Mouse (Mus musculus): ENCODE data around the gene 1700022I11Rik. TPM values are rescaled to one million over a fixed set of nuclear protein-coding genes. Genes with fewer than 3 reads are reported as not detected.
A peak's percentile ranks its signal among the peaks of the same experiment; 100 is the strongest.

Gene 1700022I11Rik
- polyA plus RNA-seq, 1 experiment from 2014 or later, result 0.41 TPM

GRCm38 (mm10) chr4:42948527-42948926, 20.9 kb upstream of the 1700022I11Rik start:
- no peaks in the 10 kb centered on the region for H3K36me3 ChIP-seq (ENCODE audit: control insufficient read depth, insufficient read depth, low read length)
- peaks cover 7% of the 10 kb centered on the region for H3K4me1 ChIP-seq (replicated peaks; ENCODE audit: control insufficient read depth, insufficient read depth, low read length)
- no peak overlapping the region for H3K4me3 ChIP-seq (ENCODE audit: low read depth, low read length)
- DNase-seq (ENCODE audit: low spot score) (no peak), ATAC-seq (replicated peaks; ENCODE audit: low FRiP score) (no peak)
- H3K27me3 ChIP-seq (replicated peaks; ENCODE audit: control insufficient read depth, insufficient read depth, low read length), result peaks cover 44% of the 10 kb centered on the region
- no peaks in the 10 kb centered on the region for H3K9me3 ChIP-seq (ENCODE audit: control insufficient read depth, low read length)
- H3K4me2 ChIP-seq, result no peak overlapping the region
- 25% methylated on average over 13 of the region's 13 CpGs for WGBS
- no peak overlapping the region for H3K27ac ChIP-seq (ENCODE audit: low read depth, low read length)
- H3K9ac ChIP-seq (ENCODE audit: low read depth, low read length), result no peak overlapping the region

- peak overlapping the region; percentile 72 for H3K4me3 ChIP-seq (ENCODE audit: low read depth, low read length)
- H3K4me1 ChIP-seq (replicated peaks; ENCODE audit: control insufficient read depth, insufficient read depth, low read length), result peaks cover 7% of the 10 kb centered on the region
- H3K9me3 ChIP-seq (ENCODE audit: control insufficient read depth, low read length), result no peaks in the 10 kb centered on the region
- no peak for DNase-seq (ENCODE audit: low spot score)
- H3K27me3 ChIP-seq (replicated peaks; ENCODE audit: control insufficient read depth, insufficient read depth, low read length), result peaks cover 44% of the 10 kb centered on the region
- WGBS, result 7% methylated on average over 14 of the region's 14 CpGs
- H3K4me2 ChIP-seq, result peak overlapping the region; percentile 95
- no peak overlapping the region for H3K27ac ChIP-seq (ENCODE audit: low read depth, low read length)
- H3K9ac ChIP-seq (ENCODE audit: low read depth, low read length), result no peak overlapping the region
- H3K36me3 ChIP-seq (ENCODE audit: control insufficient read depth, insufficient read depth, low read length), result no peaks in the 10 kb centered on the region
- ATAC-seq (replicated peaks; ENCODE audit: low FRiP score), result no peak
Observed at GRCm38 (mm10) chr4:42949051-42949675, 20.2 kb upstream of the 1700022I11Rik start.

DNA sequence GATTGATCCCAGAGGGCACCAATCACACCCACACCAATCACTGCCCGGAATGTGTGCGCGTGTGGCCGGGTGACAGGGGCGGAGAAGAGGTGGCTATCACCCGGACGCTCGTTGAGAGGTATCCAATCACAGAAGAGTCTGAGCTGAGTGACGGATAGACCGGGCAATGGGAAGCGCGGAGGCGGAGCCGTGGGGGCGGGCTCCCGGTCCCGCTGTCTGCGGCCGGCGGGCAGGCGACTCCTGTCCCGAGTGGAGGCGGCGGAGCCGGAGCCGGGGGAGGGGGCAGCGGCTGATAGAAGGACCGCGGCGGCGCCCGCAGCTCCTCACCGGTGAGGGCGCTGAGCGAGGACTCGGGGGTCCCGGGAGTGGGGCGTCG, 19.7 kb upstream of the 1700022I11Rik start, which contains the start of gene Dnajb5:
TSS of gene Dnajb5 (plus strand) at position 139 of the 376 bp plus-strand sequence.
- Histone ChIP-seq H3K27me3 (replicated peaks; ENCODE audit: control insufficient read depth, insufficient read depth, low read length) (peaks cover 42% of the 10 kb centered on the region), H3K4me1 (replicated peaks; ENCODE audit: control insufficient read depth, insufficient read depth, low read length) (peaks cover 7% of the 10 kb centered on the region), H3K27ac (ENCODE audit: low read depth, low read length) (peak within 1 kb of the TSS; percentile 59; the same call in 1 of the 2 replicates), H3K9me3 (ENCODE audit: control insufficient read depth, low read length) (no peaks in the 10 kb centered on the region), H3K36me3 (ENCODE audit: control insufficient read depth, insufficient read depth, low read length) (no peaks in the 10 kb centered on the region), H3K9ac (ENCODE audit: low read depth, low read length) (peak within 1 kb of the TSS; percentile 71), H3K4me3 (ENCODE audit: low read depth, low read length) (peak within 1 kb of the TSS; percentile 72), H3K4me2 (peak within 1 kb of the TSS; percentile 95)
- ATAC-seq (replicated peaks; ENCODE audit: low FRiP score) (peak; percentile 90), DNase-seq (ENCODE audit: low spot score) (peak; percentile 86)
- WGBS, result under 1% methylated on average over 39 of the region's 39 CpGs

DNA sequence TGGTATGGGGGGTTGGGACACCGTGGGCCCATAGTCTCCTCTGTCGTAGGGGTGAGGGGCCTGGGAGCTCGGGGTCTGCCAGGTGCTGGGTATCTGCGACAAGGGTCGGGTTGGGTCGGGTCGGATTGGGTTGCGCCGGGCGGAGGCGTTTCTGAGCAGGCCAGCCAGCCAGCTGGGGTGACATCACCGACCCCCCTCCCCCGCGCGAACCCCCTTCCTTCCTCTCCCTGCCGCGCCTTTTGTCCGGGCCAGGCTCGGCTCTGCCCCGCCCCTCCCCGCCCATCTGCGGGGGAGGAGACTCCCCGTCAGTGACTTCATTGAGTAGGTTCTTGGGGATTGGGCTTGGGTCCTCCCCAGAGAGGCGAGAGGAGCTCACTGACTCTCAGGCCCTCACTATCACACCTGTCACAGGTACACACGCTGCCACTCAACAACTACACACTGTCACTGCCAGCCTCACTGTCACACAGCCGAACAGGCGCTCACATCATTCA, 19.3 kb upstream of the 1700022I11Rik start:
- ATAC-seq (replicated peaks; ENCODE audit: low FRiP score) (peak; percentile 54), DNase-seq (ENCODE audit: low spot score) (peak; percentile 83)
- peak overlapping the region; percentile 95 for H3K4me2 ChIP-seq
- peaks cover 7% of the 10 kb centered on the region for H3K4me1 ChIP-seq (replicated peaks; ENCODE audit: control insufficient read depth, insufficient read depth, low read length)
- no peaks in the 10 kb centered on the region for H3K9me3 ChIP-seq (ENCODE audit: control insufficient read depth, low read length)
- H3K27ac ChIP-seq (ENCODE audit: low read depth, low read length), result peak overlapping the region; percentile 59; the same call in 1 of the 2 replicates
- peak overlapping the region; percentile 71 for H3K9ac ChIP-seq (ENCODE audit: low read depth, low read length)
- H3K27me3 ChIP-seq (replicated peaks; ENCODE audit: control insufficient read depth, insufficient read depth, low read length), result peaks cover 38% of the 10 kb centered on the region
- WGBS, result 4% methylated on average over 19 of the region's 27 CpGs
- peak overlapping the region; percentile 72 for H3K4me3 ChIP-seq (ENCODE audit: low read depth, low read length)
- no peaks in the 10 kb centered on the region for H3K36me3 ChIP-seq (ENCODE audit: control insufficient read depth, insufficient read depth, low read length)

DNA sequence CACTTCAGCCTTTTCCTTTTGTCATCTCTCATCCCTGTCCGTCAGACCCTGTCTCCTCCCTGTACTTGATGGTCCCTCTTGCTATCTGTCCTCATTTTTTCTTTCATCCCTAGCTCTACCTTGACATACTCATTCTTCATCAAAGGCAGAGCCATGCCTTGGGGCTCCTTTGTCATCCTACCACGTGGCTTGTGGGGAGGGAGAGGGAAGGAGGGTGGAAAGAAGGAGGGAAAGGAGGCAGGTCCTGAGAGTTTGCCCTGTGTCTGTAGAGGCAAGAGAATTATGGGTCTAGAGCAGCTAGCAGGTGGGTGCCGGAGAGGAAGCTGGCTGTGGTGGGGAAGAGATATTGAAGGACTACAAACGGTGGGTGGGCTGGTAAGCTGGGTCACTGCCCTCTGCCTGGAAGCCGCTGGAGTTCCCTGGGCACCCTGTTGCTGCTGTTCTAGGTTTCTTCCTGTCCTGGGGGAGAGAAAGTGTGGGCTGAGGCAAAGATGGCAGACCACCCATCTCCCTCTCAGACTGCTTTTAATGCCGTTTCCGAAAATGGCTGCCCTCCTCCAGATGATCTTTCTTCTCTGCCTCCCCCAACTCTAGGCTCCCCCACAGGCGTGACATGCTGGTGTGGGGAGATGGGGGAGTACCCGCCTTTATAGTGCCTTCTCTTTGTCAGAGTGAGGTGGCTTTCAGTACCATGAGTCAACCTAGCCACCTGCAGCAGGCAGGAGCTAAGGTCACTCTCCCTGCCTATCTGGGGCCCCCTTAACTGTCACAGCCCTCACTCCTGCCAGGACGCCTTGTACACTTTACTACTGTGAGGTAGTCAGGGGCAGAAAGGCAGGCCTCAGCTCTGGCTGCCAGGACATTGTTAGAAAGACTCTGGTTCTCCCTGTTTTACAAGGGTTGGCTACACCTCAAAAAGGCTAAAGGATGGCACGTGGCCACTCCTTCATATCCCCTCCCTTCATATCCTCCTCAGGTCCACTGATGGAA, 17.9 kb upstream of the 1700022I11Rik start:
- ATAC-seq (replicated peaks; ENCODE audit: low FRiP score), result no peak
- Histone ChIP-seq H3K27ac (ENCODE audit: low read depth, low read length) (no peak overlapping the region), H3K36me3 (ENCODE audit: control insufficient read depth, insufficient read depth, low read length) (no peaks in the 10 kb centered on the region), H3K9ac (ENCODE audit: low read depth, low read length) (no peak overlapping the region), H3K9me3 (ENCODE audit: control insufficient read depth, low read length) (no peaks in the 10 kb centered on the region), H3K4me3 (ENCODE audit: low read depth, low read length) (no peak overlapping the region), H3K27me3 (replicated peaks; ENCODE audit: control insufficient read depth, insufficient read depth, low read length) (peaks cover 34% of the 10 kb centered on the region), H3K4me1 (replicated peaks; ENCODE audit: control insufficient read depth, insufficient read depth, low read length) (peaks cover 7% of the 10 kb centered on the region), H3K4me2 (no peak overlapping the region)
- WGBS, result 55% methylated on average over 11 of the region's 11 CpGs
- no peak for DNase-seq (ENCODE audit: low spot score)

- H3K27ac ChIP-seq (ENCODE audit: low read depth, low read length), result no peak overlapping the region
- H3K9ac ChIP-seq (ENCODE audit: low read depth, low read length), result no peak overlapping the region
- no peaks in the 10 kb centered on the region for H3K36me3 ChIP-seq (ENCODE audit: control insufficient read depth, insufficient read depth, low read length)
- H3K4me1 ChIP-seq (replicated peaks; ENCODE audit: control insufficient read depth, insufficient read depth, low read length), result peaks cover 7% of the 10 kb centered on the region
- no peak for DNase-seq (ENCODE audit: low spot score)
- peaks cover 23% of the 10 kb centered on the region for H3K27me3 ChIP-seq (replicated peaks; ENCODE audit: control insufficient read depth, insufficient read depth, low read length)
- 80% methylated on average over 7 of the region's 7 CpGs for WGBS
- no peak overlapping the region for H3K4me2 ChIP-seq
- no peak overlapping the region for H3K4me3 ChIP-seq (ENCODE audit: low read depth, low read length)
- ATAC-seq (replicated peaks; ENCODE audit: low FRiP score), result no peak
- H3K9me3 ChIP-seq (ENCODE audit: control insufficient read depth, low read length), result no peaks in the 10 kb centered on the region
Observed at GRCm38 (mm10) chr4:42952563-42952962, 16.8 kb upstream of the 1700022I11Rik start.

DNA sequence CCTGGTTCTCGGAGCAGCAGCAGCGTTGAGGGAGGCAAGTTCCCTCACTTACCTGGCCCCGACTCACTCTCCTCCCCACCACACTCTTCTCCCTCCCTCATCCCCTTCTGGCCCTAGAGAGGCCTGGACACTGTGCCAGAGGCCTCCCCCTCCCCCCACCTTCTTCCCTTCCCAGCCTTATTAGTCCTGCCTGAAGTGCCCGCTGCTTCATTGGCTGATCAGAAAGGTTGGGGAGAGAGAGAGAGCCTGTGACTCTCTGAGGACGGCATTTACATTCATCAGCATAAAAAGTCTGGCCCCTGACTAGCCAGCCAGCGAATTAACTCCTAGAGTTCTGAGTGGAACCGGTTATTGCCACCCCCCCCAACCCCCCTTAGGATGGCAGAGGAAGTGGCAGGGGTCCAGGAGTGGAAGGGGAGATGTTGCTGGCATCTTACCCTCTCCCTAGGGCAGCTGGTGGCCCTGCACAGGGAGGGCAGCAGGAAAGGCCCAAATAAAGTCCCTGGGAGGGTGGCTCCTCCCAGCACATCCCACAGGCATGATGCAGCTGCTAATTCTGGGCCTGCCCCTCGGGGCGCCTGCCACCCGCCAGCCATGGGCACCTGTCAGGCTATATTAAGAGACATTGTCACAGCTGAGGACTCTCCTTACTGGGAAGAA, 15.8 kb upstream of the 1700022I11Rik start:
- peaks cover 13% of the 10 kb centered on the region for H3K27me3 ChIP-seq (replicated peaks; ENCODE audit: control insufficient read depth, insufficient read depth, low read length)
- DNase-seq (ENCODE audit: low spot score), result no peak
- H3K4me1 ChIP-seq (replicated peaks; ENCODE audit: control insufficient read depth, insufficient read depth, low read length), result peaks cover 7% of the 10 kb centered on the region
- no peak overlapping the region for H3K4me2 ChIP-seq
- 44% methylated on average over 10 of the region's 10 CpGs for WGBS
- no peak overlapping the region for H3K27ac ChIP-seq (ENCODE audit: low read depth, low read length)
- H3K9me3 ChIP-seq (ENCODE audit: control insufficient read depth, low read length), result no peaks in the 10 kb centered on the region
- H3K4me3 ChIP-seq (ENCODE audit: low read depth, low read length), result no peak overlapping the region
- H3K36me3 ChIP-seq (ENCODE audit: control insufficient read depth, insufficient read depth, low read length), result no peaks in the 10 kb centered on the region
- no peak overlapping the region for H3K9ac ChIP-seq (ENCODE audit: low read depth, low read length)
- no peak for ATAC-seq (replicated peaks; ENCODE audit: low FRiP score)

GRCm38 (mm10) chr4:42954297-42954696, 15.1 kb upstream of the 1700022I11Rik start:
- WGBS, result 7% methylated on average over 10 of the region's 10 CpGs
- Histone ChIP-seq H3K9me3 (ENCODE audit: control insufficient read depth, low read length) (no peaks in the 10 kb centered on the region), H3K4me2 (no peak overlapping the region), H3K27me3 (replicated peaks; ENCODE audit: control insufficient read depth, insufficient read depth, low read length) (peaks cover 6% of the 10 kb centered on the region), H3K4me1 (replicated peaks; ENCODE audit: control insufficient read depth, insufficient read depth, low read length) (peaks cover 3% of the 10 kb centered on the region), H3K36me3 (ENCODE audit: control insufficient read depth, insufficient read depth, low read length) (no peaks in the 10 kb centered on the region), H3K4me3 (ENCODE audit: low read depth, low read length) (no peak overlapping the region), H3K9ac (ENCODE audit: low read depth, low read length) (no peak overlapping the region), H3K27ac (ENCODE audit: low read depth, low read length) (no peak overlapping the region)
- no peak for ATAC-seq (replicated peaks; ENCODE audit: low FRiP score)
- DNase-seq (ENCODE audit: low spot score), result peak; percentile 60
